Mouse (Mus musculus): ENCODE data around the gene Trpv5. TPM values are rescaled to one million over a fixed set of nuclear protein-coding genes. Genes with fewer than 3 reads are reported as not detected.

Trpv5 gene
- total and polyA plus RNA-seq, 3 experiments, result 0.12 to 0.26 TPM; not detected in 1

- no peaks in the 10 kb centered on the region for H3K79me2 ChIP-seq (ENCODE audit: control insufficient read depth, insufficient read depth, low read length, poor library complexity)
- no peaks in the 10 kb centered on the region for H3K27me3 ChIP-seq (ENCODE audit: control insufficient read depth in 1 of 2, insufficient read depth in 2 of 2, low read length in 2 of 2)
- no peaks in the 10 kb centered on the region; a peak in 1 of 4 replicates for H3K36me3 ChIP-seq (ENCODE audit: control insufficient read depth in 1 of 2, insufficient read depth in 2 of 2, low read length in 2 of 2)
- no peak overlapping the region for H3K9ac ChIP-seq (ENCODE audit: control insufficient read depth, low read depth, low read length, poor library complexity, severe bottlenecking)
- no peaks in the 10 kb centered on the region for H3K9me3 ChIP-seq (replicated peaks; ENCODE audit: insufficient read depth, low read length)
- H3K4me3 ChIP-seq (ENCODE audit: control insufficient read depth in 1 of 2, insufficient read depth in 1 of 2, low read depth in 2 of 2, low read length in 2 of 2), result no peak overlapping the region
- no peak overlapping the region for H3K27ac ChIP-seq (ENCODE audit: control insufficient read depth, low read depth, low read length)
- H3K4me1 ChIP-seq (ENCODE audit: control insufficient read depth in 1 of 2, insufficient read depth in 2 of 2, low read length in 2 of 2), result no peaks in the 10 kb centered on the region
- no peak for DNase-seq (ENCODE audit: low read depth, low spot score)
- TF ChIP-seq RAD21 (IDR thresholded peaks at IDR 0.05; ENCODE audit: low read depth, low read length) (peak; percentile 56), ZC3H11A (IDR thresholded peaks at IDR 0.05; ENCODE audit: low read depth, low read length) (peak; percentile 32; the same call in 1 of the 2 replicates), CTCF (IDR thresholded peaks at IDR 0.05 in 2 of 3, conservative IDR thresholded peaks at IDR 0.05 in 1 of 3; ENCODE audit: control insufficient read depth in 1 of 3, insufficient read depth in 1 of 3, low read depth in 2 of 3, low read length in 3 of 3, poor library complexity in 1 of 3, severe bottlenecking in 1 of 3) (peak in 2 of 3 experiments; percentile 21 to 43; a peak in 3 of 6 replicates), SMC3 (IDR thresholded peaks at IDR 0.05; ENCODE audit: low read depth, low read length) (peak; percentile 63), TAL1 (IDR thresholded peaks at IDR 0.05; ENCODE audit: low read length) (no peak)
These were observed 49.8 kb downstream of the Trpv5 start for GRCm38 (mm10) chr6:41630791-41631190.

- no peaks in the 10 kb centered on the region; a peak in 1 of 4 replicates for H3K36me3 ChIP-seq (ENCODE audit: control insufficient read depth in 1 of 2, insufficient read depth in 2 of 2, low read length in 2 of 2)
- H3K4me3 ChIP-seq (ENCODE audit: control insufficient read depth in 1 of 2, insufficient read depth in 1 of 2, low read depth in 2 of 2, low read length in 2 of 2), result no peak overlapping the region
- no peaks in the 10 kb centered on the region for H3K79me2 ChIP-seq (ENCODE audit: control insufficient read depth, insufficient read depth, low read length, poor library complexity)
- no peaks in the 10 kb centered on the region for H3K27me3 ChIP-seq (ENCODE audit: control insufficient read depth in 1 of 2, insufficient read depth in 2 of 2, low read length in 2 of 2)
- DNase-seq (ENCODE audit: low read depth, low spot score), result peak; percentile 21
- H3K9ac ChIP-seq (ENCODE audit: control insufficient read depth, low read depth, low read length, poor library complexity, severe bottlenecking), result no peak overlapping the region
- H3K9me3 ChIP-seq (replicated peaks; ENCODE audit: insufficient read depth, low read length), result no peaks in the 10 kb centered on the region
- no peaks in the 10 kb centered on the region for H3K4me1 ChIP-seq (ENCODE audit: control insufficient read depth in 1 of 2, insufficient read depth in 2 of 2, low read length in 2 of 2)
- no peak overlapping the region for H3K27ac ChIP-seq (ENCODE audit: control insufficient read depth, low read depth, low read length)
- TF ChIP-seq GATA1 (IDR thresholded peaks at IDR 0.05; ENCODE audit: low read depth, low read length), result peak; percentile 63
- no peak for TF ChIP-seq MEF2A (IDR thresholded peaks at IDR 0.05; ENCODE audit: extremely low read depth, insufficient replicate concordance, low read depth, low read length, poor library complexity, severe bottlenecking)
These were observed 52.4 kb downstream of the Trpv5 start for GRCm38 (mm10) chr6:41628180-41628579.

- peak; percentile 47 for DNase-seq (ENCODE audit: low read depth, low spot score)
- no peak overlapping the region for H3K27ac ChIP-seq (ENCODE audit: control insufficient read depth, low read depth, low read length)
- no peaks in the 10 kb centered on the region for H3K79me2 ChIP-seq (ENCODE audit: control insufficient read depth, insufficient read depth, low read length, poor library complexity)
- H3K4me3 ChIP-seq (ENCODE audit: control insufficient read depth in 1 of 2, insufficient read depth in 1 of 2, low read depth in 2 of 2, low read length in 2 of 2), result no peak overlapping the region
- H3K4me1 ChIP-seq (ENCODE audit: control insufficient read depth in 1 of 2, insufficient read depth in 2 of 2, low read length in 2 of 2), result no peaks in the 10 kb centered on the region
- H3K9me3 ChIP-seq (replicated peaks; ENCODE audit: insufficient read depth, low read length), result no peaks in the 10 kb centered on the region
- H3K27me3 ChIP-seq (ENCODE audit: control insufficient read depth in 1 of 2, insufficient read depth in 2 of 2, low read length in 2 of 2), result no peaks in the 10 kb centered on the region
- no peak overlapping the region for H3K9ac ChIP-seq (ENCODE audit: control insufficient read depth, low read depth, low read length, poor library complexity, severe bottlenecking)
- no peaks in the 10 kb centered on the region for H3K36me3 ChIP-seq (ENCODE audit: control insufficient read depth in 1 of 2, insufficient read depth in 2 of 2, low read length in 2 of 2)
- TF ChIP-seq EP300 (IDR thresholded peaks at IDR 0.05; ENCODE audit: low read depth in 1 of 2, low read length in 2 of 2) (no peak), CTCF (IDR thresholded peaks at IDR 0.05 in 2 of 3, conservative IDR thresholded peaks at IDR 0.05 in 1 of 3; ENCODE audit: control insufficient read depth in 1 of 3, insufficient read depth in 1 of 3, low read depth in 2 of 3, low read length in 3 of 3, poor library complexity in 1 of 3, severe bottlenecking in 1 of 3) (peak; percentile 54 to 72 (median 57)), SIN3A (IDR thresholded peaks at IDR 0.05; ENCODE audit: low read length) (no peak), ZC3H11A (IDR thresholded peaks at IDR 0.05; ENCODE audit: low read depth, low read length) (peak; percentile 50; the same call in 1 of the 2 replicates), SMC3 (IDR thresholded peaks at IDR 0.05; ENCODE audit: low read depth, low read length) (peak; percentile 86), ZMIZ1 (IDR thresholded peaks at IDR 0.05; ENCODE audit: low read depth, low read length) (no peak), RAD21 (IDR thresholded peaks at IDR 0.05; ENCODE audit: low read depth, low read length) (peak; percentile 58), POLR2AphosphoS5 (IDR thresholded peaks at IDR 0.05; ENCODE audit: borderline replicate concordance, low read depth, low read length) (no peak)
These were observed 57.9 kb downstream of the Trpv5 start for GRCm38 (mm10) chr6:41622661-41623060.
